Mouse (Mus musculus) Patski (cell line): ENCODE data around the gene Spp1. TPM values are rescaled to one million over a fixed set of nuclear protein-coding genes. Genes with fewer than 3 reads are reported as not detected.

Source experiments
- ATAC-seq: fragments of 100-300 bp; one replicate; pipeline ENCODE4 v1.8.0; 2021
- CTCF ChIA-PET: fragments of 350-600 bp; sonication (Branson Sonifier 250); formaldehyde crosslinking; loops from one replicate; lab custom pipeline; 2022; ENCODE audit warnings: inconsistent platforms; lab: Charles Lee
- POLR2A ChIA-PET: fragments of 350-600 bp; sonication (Branson Sonifier 250); formaldehyde crosslinking; loops from one replicate; lab custom pipeline; 2022; ENCODE audit warnings: antibody characterized with exemption, inconsistent platforms; lab: Charles Lee
- DNase-seq: peaks from one replicate; pipeline ENCODE4 v3.0.0-alpha.2; 2011; ENCODE audit warnings: low read depth, low spot score
- H3K27me3 ChIP-seq: fragments of 371-371 bp; one replicate; pipeline ENCODE4 v1.5.1; 2021
- CTCF ChIP-seq: fragments of 100-300 bp; IDR thresholded peaks from one replicate; pipeline ENCODE4 v1.5.1; 2021
- in situ Hi-C: fragments of 300-500 bp; cut with MboI; formaldehyde crosslinking; loops from 3 replicates; pipeline ENCODE4 v1.11.1; 2018; ENCODE audit warnings: low pct_unique_long_range_greater_than_20kb, mixed read lengths
- polyA plus RNA-seq: library from polyadenylated mRNA; unstranded; gene quantifications from one replicate; pipeline ENCODE4 v1.2.3, GENCODE M21; 2021

Spp1 gene
- polyA plus RNA-seq, 1 experiment from 2014 or later: 39,380 TPM

GRCm38 (mm10) chr5:104466816-104467215, 31.9 kb downstream of the Spp1 start:
- in situ Hi-C loops: loop anchor here (25.0 kb wide), 1 partner anchor 845 kb away; no protein-coding TSS in a partner anchor
- ATAC-seq (no peak), DNase-seq (no peak)
- POLR2A ChIA-PET: no interaction called here
- CTCF ChIA-PET: interaction anchor here (1.0 to 2.0 kb wide), 3 partner anchors 10 to 124 kb away, joined by 3 to 8 read pairs (median 4); no protein-coding TSS in a partner anchor
- no peaks in the 10 kb centered on the region for H3K27me3 ChIP-seq
- no peak for TF ChIP-seq CTCF

- CTCF ChIA-PET: interaction anchor here (0.8 to 1.0 kb wide), 2 partner anchors 22 to 126 kb away, joined by 3 read pairs; no protein-coding TSS in a partner anchor
Measured at GRCm38 (mm10) chr5:104468586-104468985, 33.7 kb downstream of the Spp1 start.

GRCm38 (mm10) chr5:104470981-104471391, 36.1 kb downstream of the Spp1 start:
- CTCF ChIA-PET: interaction anchor here (0.9 to 3.5 kb wide), 7 partner anchors 10 to 128 kb away, joined by 3 to 20 read pairs (median 6); partner anchors contain the start of gene Pkd2
- POLR2A ChIA-PET: interaction anchor here (2.8 kb wide), 1 partner anchor 11 kb away, joined by 11 read pairs; no protein-coding TSS in a partner anchor
- ATAC-seq (peak; percentile 74), DNase-seq (no peak)
- no peak for TF ChIP-seq CTCF
- no peaks in the 10 kb centered on the region for H3K27me3 ChIP-seq
- in situ Hi-C loops: loop anchor here (25.0 kb wide), 1 partner anchor 841 kb away; no protein-coding TSS in a partner anchor

More at GRCm38 (mm10) chr5:104468586-104468985, 33.7 kb downstream of the Spp1 start:
- DNase-seq (no peak), ATAC-seq (no peak)
- POLR2A ChIA-PET: no interaction called here
- TF ChIP-seq CTCF: no peak
- no peaks in the 10 kb centered on the region for H3K27me3 ChIP-seq
- in situ Hi-C loops: loop anchor here (25.0 kb wide), 1 partner anchor 844 kb away; no protein-coding TSS in a partner anchor

- POLR2A ChIA-PET: interaction anchor here (2.8 kb wide), 1 partner anchor 10 kb away, joined by 11 read pairs; no protein-coding TSS in a partner anchor
- DNase-seq (no peak), ATAC-seq (no peak)
- in situ Hi-C loops: loop anchor here (25.0 kb wide), 1 partner anchor 840 kb away; no protein-coding TSS in a partner anchor
- TF ChIP-seq CTCF: peak; percentile 62
- no peaks in the 10 kb centered on the region for H3K27me3 ChIP-seq
- CTCF ChIA-PET: interaction anchor here (0.9 to 3.5 kb wide), 10 partner anchors 9 to 129 kb away, joined by 3 to 20 read pairs (median 6); no protein-coding TSS in a partner anchor
Measured at GRCm38 (mm10) chr5:104472371-104472770, 37.5 kb downstream of the Spp1 start.

GRCm38 (mm10) chr5:104480367-104480766, 45.4 kb downstream of the Spp1 start:
- CTCF ChIA-PET: interaction anchor here (2.1 kb wide), 1 partner anchor 9 kb away, joined by 9 read pairs; no protein-coding TSS in a partner anchor
- TF ChIP-seq CTCF: no peak
- DNase-seq (no peak), ATAC-seq (no peak)
- in situ Hi-C loops: no loop called here
- POLR2A ChIA-PET: no interaction called here
- no peaks in the 10 kb centered on the region for H3K27me3 ChIP-seq

- H3K27me3 ChIP-seq: no peaks in the 10 kb centered on the region
- POLR2A ChIA-PET: interaction anchor here (1.3 to 3.1 kb wide), 2 partner anchors 11 to 13 kb away, joined by 5 to 11 read pairs; no protein-coding TSS in a partner anchor
- TF ChIP-seq CTCF: no peak
- in situ Hi-C loops: no loop called here
- ATAC-seq (no peak), DNase-seq (no peak)
- CTCF ChIA-PET: interaction anchor here (1.2 to 3.2 kb wide), 3 partner anchors 11 to 142 kb away, joined by 3 to 20 read pairs (median 4); no protein-coding TSS in a partner anchor
Measured at GRCm38 (mm10) chr5:104482856-104483255, 47.9 kb downstream of the Spp1 start.

Other genes starting within 250 kb of the Spp1 start
- gene Dmp1, start 232.5 kb upstream of the Spp1 start, polyA plus RNA-seq: not detected
- gene Ibsp, start 135.9 kb upstream of the Spp1 start, polyA plus RNA-seq: not detected
- gene Mepe, start 109.8 kb upstream of the Spp1 start, polyA plus RNA-seq: not detected
- 123 TPM for gene Pkd2, start 24.3 kb downstream of the Spp1 start, polyA plus RNA-seq
- 5.2 TPM for gene BC005561, start 73.2 kb downstream of the Spp1 start, polyA plus RNA-seq